Mouse (Mus musculus) cerebellum, adult 18-20 months (tissue): Measurements from ENCODE around the gene Serpinb1a.
"Not testable (repeated sequence)": the region's sequence is repeated elsewhere in the genome, so short reads cannot be mapped to it uniquely, and the experiment has no call there.

Experiments
- DNase-seq, 2 experiments: peaks; one replicate each; pipeline ENCODE4 v3.0.0; 2021

The Serpinb1a gene

DNA sequence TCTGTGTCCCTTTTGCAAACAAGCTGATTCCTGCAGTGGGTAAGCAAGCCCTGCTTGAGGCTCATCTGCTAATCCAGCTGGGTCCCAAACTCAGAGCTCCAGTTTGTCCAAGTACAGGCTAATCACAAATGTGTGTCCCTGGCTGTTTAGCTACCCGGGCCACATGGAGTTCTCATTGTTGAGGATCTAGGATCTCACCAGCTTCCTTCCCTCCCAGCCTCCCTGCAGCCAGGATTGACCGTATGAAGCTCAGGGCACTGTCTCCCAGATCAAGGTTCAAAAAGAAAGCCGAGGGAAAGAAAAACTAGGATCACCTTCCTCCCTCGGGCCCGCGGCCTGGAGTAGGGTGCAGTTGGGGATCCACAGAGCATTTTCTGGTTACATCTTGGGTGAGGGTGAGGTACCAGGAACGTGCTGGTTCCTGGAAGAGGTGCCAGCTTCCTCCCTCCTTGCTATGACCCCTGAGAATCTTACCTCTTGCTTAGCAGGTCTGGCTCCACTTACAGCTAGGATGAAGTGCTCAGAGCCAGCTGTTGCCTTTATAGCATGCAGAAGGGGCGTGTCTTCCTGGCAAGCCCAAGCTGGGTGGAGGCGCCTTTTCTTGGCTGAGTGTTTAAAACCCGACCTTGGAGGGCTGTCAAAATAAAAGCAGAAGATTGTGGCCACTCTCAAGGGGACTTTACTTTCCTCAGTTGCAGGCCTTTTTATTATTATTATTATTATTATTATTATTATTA, at the start of gene Serpinb1a:
TSS of gene Serpinb1a (minus strand) at position 518 of the 737 bp plus-strand sequence.
- no peak for DNase-seq

DNA sequence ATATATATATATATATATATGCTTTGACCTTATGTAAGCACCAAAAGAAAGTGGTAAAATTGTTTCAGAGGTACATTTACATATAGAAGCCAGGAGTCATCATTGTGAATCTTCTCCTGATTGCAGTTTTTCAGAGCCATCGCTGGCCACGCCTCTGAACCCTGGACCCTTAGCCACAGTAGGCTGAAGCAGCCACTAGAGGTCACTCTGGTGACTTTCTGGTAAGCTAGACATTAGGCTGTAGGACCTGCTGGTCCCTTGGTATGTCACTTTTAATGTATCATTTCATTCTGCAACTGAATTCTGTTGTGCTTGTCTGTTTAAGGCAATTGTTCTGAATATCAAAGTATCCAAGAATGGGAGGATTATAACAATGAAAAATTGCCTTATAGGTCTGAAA, 49.7 kb upstream of the Serpinb1a start:
- DNase-seq: peak; percentile 24 to 27

- not testable (repeated sequence) for DNase-seq
These were observed 48.1 kb upstream of the Serpinb1a start for GRCm38 (mm10) chr13:32899114-32899513.

GRCm38 (mm10) chr13:32898111-32898510, 47.1 kb upstream of the Serpinb1a start, which contains the start of gene Serpinb1c:
Serpinb1c (minus strand) TSS chr13:32898211.
- DNase-seq: no peak

GRCm38 (mm10) chr13:32896931-32897330, 45.9 kb upstream of the Serpinb1a start:
- no peak for DNase-seq

DNA sequence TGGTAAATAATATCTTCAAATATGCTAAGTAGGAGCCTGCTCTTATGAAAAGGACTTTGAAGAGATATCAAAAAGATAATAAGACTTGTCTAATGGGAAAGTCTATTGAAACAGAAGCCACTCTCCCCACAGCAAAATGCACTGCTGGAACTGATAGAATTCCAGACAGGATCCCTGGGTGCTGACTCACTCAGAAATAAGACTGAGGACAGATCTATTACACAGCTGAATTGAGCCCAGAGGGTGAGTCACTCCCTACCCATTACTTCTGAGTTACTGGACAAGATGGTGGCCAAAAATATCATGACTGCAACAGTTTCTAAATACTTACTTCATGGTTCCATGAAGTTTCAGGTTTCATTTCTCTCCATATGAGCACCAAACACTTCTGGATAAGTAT, 33.8 kb upstream of the Serpinb1a start:
- no peak for DNase-seq

GRCm38 (mm10) chr13:32873862-32874261, 22.9 kb upstream of the Serpinb1a start:
- DNase-seq: no peak

DNA sequence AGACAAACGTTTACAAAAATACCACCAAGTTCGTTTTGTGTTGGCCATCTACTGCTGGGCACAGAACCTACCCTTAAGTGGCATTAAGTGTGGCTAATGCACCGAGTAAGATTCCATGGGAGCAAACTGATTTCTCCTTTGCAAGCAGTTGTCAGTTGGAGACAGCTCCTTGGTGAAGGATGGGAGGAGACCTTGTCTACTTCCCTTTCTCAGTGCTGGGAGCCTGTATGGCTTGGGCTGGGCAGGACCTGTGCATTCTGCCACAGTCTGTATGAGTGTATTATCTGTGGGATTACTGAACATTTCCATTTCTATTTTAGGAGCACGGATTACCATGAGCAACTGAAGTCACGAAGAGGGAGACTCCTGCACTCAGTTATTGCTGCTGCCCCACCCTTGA, 17.9 kb upstream of the Serpinb1a start:
- DNase-seq: no peak

- not testable (repeated sequence) for DNase-seq
These were observed 17.2 kb upstream of the Serpinb1a start for GRCm38 (mm10) chr13:32868233-32868632.

- no peak for DNase-seq
These were observed 16.0 kb upstream of the Serpinb1a start for GRCm38 (mm10) chr13:32867030-32867429.

- DNase-seq: peak; percentile 65 to 79
These were observed 15.5 kb upstream of the Serpinb1a start for GRCm38 (mm10) chr13:32866484-32866883.

DNA sequence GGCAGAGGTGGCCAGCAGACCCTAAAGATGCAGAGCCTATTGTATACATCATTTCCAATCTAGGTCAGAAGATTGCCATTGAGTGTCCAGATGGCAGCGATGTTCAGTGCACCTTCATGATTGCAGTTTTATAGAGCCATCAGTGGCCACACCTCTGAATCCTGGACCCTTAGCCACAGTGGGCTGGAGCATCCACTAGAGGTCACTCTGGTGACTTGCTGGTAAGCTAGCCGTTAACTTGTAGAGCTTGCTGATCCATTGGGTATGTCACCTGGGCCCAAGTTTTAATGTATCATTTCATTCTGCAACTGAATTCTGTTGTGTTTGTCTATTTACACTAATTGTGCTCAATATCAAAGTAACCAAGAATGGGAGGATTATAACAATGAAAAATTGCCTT, 14.6 kb upstream of the Serpinb1a start:
- DNase-seq: no peak

DNA sequence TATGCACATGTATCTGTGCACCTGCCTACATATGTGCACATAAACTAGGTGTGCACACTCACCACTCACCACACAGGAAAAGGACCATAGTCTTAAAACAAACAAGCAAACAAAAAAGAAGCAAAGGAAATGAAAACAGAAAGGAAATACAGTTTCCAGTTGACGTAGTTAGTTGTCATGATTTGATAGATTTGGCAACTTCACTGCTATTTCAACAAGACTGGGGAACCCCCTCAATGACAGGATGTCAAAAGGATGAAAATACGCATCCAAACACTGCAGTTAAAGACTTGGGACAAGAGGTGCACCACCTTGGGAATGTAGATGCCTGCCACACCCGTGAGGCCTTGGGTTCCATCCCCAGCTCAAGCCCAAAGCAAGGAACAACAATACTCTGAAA, 13.5 kb upstream of the Serpinb1a start:
- not testable (repeated sequence) for DNase-seq

DNA sequence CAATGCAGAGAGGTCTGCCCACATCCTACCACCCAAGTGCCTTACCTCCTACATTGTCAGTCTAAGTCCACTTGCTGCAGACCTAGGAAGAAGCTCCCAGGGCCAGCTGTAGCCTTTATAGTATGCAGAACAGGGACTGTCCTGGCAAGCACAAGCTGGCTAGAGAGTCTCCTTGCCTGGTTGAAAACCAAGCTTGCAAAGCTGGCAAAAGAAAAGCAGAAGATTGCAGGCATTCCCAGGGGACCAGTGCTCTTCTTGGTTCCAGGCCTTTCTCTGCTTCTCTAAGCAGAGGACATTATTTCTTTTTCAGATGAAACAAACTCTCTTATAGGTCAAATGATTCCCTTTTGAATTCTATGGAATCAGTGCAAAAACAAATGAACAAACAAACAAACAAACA, 12.5 kb upstream of the Serpinb1a start:
- DNase-seq: no peak

DNA sequence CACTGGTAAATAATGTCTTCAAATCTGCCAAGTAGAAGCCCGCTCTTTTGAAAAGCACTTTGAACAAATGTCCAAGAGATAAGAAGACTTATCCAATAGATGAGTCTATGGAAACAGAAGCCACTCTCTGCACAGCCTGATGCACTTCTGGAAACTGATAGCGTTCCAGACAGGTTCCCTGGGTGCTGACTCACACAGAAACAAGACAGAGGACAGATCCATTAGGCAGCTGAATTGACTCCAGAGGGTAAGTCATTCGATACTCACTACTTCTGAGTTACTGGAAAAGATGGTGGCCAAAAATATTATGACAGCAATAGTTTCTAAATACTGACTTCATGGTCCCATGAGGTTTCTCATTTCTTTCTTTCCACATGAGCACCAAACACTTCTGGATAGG, 9.8 kb upstream of the Serpinb1a start:
- DNase-seq: no peak

DNA sequence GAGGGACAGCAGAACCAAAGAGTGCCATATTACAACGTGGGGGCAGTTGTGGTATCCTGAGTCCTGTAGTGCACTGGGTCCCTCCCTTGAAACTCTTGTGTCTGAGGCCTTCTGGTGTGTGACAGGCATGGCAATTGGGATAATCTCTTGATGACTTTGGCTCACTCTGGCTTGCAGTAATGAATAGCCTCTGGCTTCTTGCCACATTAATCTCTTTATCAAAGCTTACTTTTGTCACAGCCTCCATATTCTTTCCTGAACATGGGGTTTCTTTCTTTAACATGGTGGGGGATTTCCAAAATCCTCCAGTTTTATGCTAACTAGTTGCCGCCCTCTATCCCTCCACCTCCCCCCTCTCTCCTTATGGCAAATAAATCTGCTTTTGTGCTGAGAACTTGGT, 2.1 kb upstream of the Serpinb1a start:
- no peak for DNase-seq

- DNase-seq: no peak
These were observed 1.6 kb upstream of the Serpinb1a start for GRCm38 (mm10) chr13:32852539-32852938.

DNA sequence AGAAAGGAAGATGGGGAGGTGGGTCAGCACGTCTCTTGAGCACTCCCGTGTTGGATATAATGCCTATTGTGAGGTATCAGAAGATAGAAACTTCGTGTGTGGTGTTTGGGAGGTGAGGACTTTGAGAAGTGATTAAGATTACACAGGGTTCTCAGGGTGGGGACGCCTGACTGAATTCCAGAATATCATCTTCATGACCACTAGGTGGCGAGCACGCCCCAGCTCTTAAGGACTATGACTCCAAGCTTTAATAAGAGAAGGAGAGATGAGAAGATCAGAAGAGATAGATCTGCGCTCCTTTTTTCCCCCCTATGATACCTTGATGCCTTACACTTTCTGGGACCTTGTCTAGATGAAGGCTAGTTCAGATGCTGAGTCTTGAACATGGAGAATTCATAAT, 982 bp upstream of the Serpinb1a start:
- peak; percentile 33 for DNase-seq

GRCm38 (mm10) chr13:32850156-32850555, 829 bp downstream of the Serpinb1a start:
- DNase-seq: no peak

DNA sequence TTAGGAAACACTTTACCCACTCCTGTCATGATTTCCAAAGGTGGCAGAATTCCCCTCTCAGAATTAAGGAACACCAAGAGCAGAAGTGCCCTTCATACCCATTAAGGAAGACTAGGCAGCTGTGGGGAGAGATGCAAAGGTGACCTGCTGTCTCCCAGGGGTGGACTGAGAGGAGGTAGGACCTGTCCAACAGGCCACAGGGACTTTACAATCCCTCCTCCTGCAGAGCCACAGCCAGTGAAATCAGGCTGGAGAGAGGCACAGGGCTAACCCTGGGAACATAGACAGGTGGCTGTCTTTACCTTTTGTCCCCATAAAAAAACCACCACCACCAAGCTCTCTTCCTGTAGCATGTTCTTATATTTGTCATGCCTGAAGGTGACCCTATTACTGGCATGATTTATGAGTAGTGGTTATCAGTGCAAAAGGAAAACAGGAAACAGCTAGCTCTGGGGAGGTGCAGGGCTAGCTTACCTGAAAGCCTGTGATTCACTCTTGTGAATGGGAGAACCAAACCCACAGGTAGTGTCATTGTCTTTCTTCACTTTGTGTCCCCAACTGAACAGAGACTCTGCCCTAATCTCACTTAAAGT, 1.4 kb downstream of the Serpinb1a start:
- DNase-seq: no peak

DNA sequence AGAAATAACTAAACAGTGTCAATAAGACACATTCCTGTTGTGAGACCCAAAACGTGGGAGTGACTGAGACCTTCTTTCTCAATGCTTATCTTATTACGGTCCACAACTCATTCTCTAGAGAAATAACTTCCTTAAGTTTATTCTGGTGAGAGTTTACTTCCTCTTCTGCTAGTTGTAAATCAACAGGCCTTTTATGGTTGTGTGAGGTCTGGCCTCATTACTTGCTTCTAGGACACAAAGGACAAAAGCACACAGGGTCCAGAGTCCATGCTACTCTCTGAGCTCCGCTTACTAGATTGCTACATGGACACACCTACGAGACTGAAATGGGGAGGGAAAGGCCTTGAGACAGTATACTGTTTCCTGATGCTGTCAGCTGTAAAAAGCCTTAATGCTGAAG, 1.9 kb downstream of the Serpinb1a start:
- DNase-seq: no peak

- DNase-seq: no peak
These were observed 4.8 kb downstream of the Serpinb1a start for GRCm38 (mm10) chr13:32846221-32846620.

DNA sequence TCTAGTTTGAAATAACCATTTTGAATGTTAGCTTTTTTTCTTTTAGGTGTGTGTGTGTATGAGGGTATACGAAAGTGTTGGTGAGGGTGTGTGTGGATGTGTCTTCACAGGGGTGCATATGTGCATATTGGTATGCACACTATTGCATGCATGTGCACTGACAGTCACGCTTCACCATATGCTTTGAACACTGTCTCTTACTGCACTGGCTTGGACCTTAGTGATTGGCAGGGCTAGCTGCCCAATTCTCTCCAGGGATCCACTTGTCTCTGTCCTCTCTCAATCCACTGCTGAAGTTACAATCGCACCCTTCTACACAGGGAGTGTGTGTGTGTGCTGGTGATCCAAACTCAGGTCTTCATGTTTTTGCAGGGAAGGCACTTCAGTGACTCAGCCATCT, 9.6 kb downstream of the Serpinb1a start:
- DNase-seq: no peak

- DNase-seq: no peak
These were observed 11.7 kb downstream of the Serpinb1a start for GRCm38 (mm10) chr13:32839314-32839713.

GRCm38 (mm10) chr13:32834513-32834912, 16.5 kb downstream of the Serpinb1a start:
- DNase-seq: no peak
